Mouse (Mus musculus) megakaryocyte, embryonic 14.5 days (primary cell): ENCODE data around the gene Wdr95. TPM values are rescaled to one million over a fixed set of nuclear protein-coding genes. Genes with fewer than 3 reads are reported as not detected.
A peak's percentile ranks its signal among the peaks of the same experiment; 100 is the strongest.

Experiments used
- H3K27me3 ChIP-seq: replicated peaks from 2 replicates; pipeline ENCODE3; 2012; ENCODE audit warnings: inconsistent platforms
- H3K36me3 ChIP-seq: replicated peaks from 2 replicates; pipeline ENCODE3; 2012; ENCODE audit warnings: low read length, inconsistent platforms, mixed read lengths
- H3K4me1 ChIP-seq: 2 replicates; pipeline ENCODE4 v1.6.1; 2012; ENCODE audit warnings: inconsistent platforms
- H3K4me3 ChIP-seq: replicated peaks from 2 replicates; pipeline ENCODE3; 2012; ENCODE audit warnings: moderate library complexity, mild to moderate bottlenecking, inconsistent platforms
- H3K9me3 ChIP-seq: 2 replicates; pipeline ENCODE4 v1.6.1; 2012; ENCODE audit warnings: inconsistent platforms
- FLI1 ChIP-seq: IDR thresholded peaks from 2 replicates; pipeline ENCODE4 v1.6.1; 2012; ENCODE audit warnings: low read length, inconsistent platforms, mixed read lengths
- GATA1 ChIP-seq: IDR thresholded peaks from 3 replicates; pipeline ENCODE4 v1.6.1; 2012; ENCODE audit warnings: mixed read lengths, low read length, inconsistent platforms, borderline replicate concordance
- polyA plus RNA-seq: library from polyadenylated mRNA; stranded (reverse); fragments of >175 nt; gene quantifications from 2 replicates; pipeline ENCODE4 v1.2.3, GENCODE M21; 2012; ENCODE audit warnings: low replicate concordance; ENCODE audit not compliant: insufficient read depth

The Wdr95 gene
- polyA plus RNA-seq, 1 experiment = not detected

DNA sequence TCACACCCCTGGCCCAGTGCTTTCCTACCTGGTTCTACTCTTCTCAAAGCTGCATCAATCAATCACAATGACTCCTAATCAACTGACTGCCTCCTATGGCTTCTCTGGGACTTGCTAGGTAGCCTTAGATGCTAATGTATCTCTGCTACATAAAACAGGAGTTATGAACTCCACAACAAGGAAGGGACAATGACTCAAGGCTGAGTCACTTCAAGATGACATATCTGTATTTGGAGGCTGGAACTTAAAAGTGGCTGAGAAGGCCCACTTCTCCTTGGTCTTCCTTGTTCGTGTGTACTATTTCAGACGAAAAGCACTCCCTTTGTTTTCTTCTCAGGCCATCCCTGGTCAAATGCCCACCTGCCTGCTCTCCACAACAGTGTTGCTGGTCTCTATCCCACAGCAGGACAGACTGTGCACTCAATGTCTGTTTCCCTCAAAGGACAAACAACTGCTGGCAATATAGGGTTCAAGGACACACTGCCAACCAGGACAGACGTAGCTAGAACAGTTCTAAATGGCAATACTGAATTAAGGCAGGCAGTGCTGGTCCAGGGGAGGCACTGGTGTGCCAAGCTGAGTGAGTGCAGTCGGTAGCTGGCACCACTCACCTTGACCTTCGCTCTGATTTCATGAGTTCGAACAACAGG, 89.4 kb downstream of the Wdr95 start:
- no peaks in the 10 kb centered on the region for H3K27me3 ChIP-seq

DNA sequence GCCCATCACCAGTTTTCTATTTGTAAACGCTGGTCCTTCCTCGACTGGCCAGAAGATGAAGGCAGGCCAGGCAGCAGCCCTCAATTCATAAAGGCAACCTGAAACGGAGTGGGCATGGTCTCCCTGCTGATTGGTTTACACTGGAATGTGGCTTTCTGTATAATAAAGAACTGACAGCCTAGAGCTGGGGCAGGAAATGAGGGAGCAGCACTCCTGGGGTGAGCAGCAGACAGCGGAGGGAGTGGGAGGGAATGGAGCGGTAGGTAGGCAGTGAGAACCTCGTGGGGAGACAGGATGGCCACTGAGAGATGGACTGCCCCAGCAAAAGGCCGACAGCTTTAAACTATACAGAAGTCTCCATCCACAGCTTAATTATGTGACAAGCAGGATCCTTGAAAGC, 93.7 kb downstream of the Wdr95 start:
- TF ChIP-seq GATA1 (no peak), FLI1 (no peak)
- Histone ChIP-seq H3K36me3 (peaks cover 97% of the 10 kb centered on the region), H3K4me3 (no peak overlapping the region), H3K27me3 (no peaks in the 10 kb centered on the region), H3K4me1 (peaks cover 68% of the 10 kb centered on the region), H3K9me3 (no peaks in the 10 kb centered on the region)

More for the DNA sequence above, 89.4 kb downstream of the Wdr95 start:
- H3K36me3 ChIP-seq = peaks cover 96% of the 10 kb centered on the region
- H3K4me1 ChIP-seq = peaks cover 41% of the 10 kb centered on the region
- TF ChIP-seq GATA1 (no peak), FLI1 (no peak)
- H3K9me3 ChIP-seq = no peaks in the 10 kb centered on the region
- H3K4me3 ChIP-seq = no peak overlapping the region

DNA sequence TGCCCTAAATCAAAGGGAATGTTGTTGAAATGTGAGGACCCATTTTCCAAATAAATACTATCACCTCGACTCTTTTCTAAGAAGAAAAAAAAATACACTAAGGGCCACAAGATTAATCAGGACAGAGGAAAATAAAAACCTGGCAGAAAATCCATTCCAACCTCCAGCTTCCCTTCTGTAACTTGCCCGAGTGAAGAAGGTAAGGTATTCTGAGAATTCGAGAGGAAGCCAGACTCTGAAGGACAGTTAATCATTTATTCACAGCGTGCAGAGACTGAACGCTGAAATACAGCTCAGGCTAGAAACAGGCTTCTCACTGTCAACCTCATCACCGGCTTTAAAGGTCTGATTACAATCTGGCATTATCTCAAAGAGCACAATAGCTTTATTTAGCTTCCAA, 94.2 kb downstream of the Wdr95 start:
- Histone ChIP-seq H3K9me3 (no peaks in the 10 kb centered on the region), H3K4me1 (peaks cover 72% of the 10 kb centered on the region), H3K27me3 (no peaks in the 10 kb centered on the region), H3K36me3 (peaks cover 97% of the 10 kb centered on the region), H3K4me3 (no peak overlapping the region)
- TF ChIP-seq FLI1 (no peak), GATA1 (no peak)

DNA sequence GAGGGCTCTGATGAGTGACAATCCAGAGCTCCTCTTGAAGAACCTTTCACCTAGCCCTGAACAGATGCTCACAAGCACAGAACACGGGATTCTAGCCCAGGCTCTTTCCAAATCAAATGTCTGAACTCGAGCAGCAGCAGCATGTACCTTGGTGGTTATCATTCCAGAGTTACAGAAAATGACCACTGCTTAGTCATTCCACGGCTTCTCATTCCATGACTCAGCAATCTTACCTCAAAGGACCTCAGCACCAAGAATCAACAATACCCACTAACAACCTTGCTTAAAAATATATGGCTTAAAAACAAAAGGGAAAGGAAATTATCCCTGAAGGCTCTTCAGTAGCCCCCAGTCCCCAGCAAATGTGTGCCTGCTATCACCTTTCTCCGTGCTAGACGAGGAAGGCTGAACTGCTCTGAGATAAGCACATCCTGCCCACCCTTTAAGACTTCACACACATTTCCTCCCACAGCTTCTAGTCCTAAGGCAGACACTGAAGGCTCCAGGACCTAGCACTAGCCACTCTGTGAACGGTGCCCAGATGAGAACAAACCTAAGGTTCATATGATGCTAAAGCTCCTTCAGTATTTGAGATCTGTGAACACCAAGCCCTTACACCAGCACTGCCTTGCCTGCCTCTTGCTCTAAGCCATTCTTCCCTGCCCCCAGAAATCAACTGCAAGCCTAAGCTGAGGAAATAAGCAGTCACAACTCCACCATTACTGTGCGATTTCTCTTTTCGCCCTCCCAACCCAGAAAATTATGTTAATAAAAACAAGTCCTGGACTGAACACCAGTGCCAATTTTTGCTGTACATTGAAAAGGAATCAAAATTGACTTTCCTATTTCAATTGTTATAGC, 95.6 kb downstream of the Wdr95 start:
- Histone ChIP-seq H3K4me3 (peak overlapping the region; percentile 87), H3K27me3 (no peaks in the 10 kb centered on the region), H3K9me3 (no peaks in the 10 kb centered on the region), H3K36me3 (peaks cover 95% of the 10 kb centered on the region), H3K4me1 (peaks cover 73% of the 10 kb centered on the region)
- TF ChIP-seq GATA1 = no peak
- TF ChIP-seq FLI1 = no peak

DNA sequence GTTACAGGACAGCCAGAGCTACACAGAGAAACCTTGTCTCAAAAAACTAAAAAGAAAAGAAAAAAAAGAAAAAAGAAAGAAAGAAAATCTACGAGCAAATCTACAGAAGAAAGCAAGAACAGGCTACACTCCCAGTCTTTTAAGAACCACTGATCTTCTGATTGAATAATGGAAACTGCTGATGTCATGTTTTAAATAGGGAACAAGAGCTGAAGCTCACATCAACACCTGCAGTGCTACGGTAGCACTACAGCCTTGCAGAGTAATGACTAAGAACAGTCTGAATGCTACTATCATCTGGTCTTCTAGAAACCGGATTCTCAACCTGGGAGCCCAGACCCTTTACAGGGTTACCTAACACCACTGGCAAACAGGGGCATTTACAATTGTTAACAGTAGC, 97.1 kb downstream of the Wdr95 start:
- Histone ChIP-seq H3K36me3 (peaks cover 95% of the 10 kb centered on the region), H3K4me1 (peaks cover 78% of the 10 kb centered on the region), H3K27me3 (no peaks in the 10 kb centered on the region), H3K4me3 (no peak overlapping the region), H3K9me3 (no peaks in the 10 kb centered on the region)
- TF ChIP-seq FLI1 (no peak), GATA1 (no peak)

DNA sequence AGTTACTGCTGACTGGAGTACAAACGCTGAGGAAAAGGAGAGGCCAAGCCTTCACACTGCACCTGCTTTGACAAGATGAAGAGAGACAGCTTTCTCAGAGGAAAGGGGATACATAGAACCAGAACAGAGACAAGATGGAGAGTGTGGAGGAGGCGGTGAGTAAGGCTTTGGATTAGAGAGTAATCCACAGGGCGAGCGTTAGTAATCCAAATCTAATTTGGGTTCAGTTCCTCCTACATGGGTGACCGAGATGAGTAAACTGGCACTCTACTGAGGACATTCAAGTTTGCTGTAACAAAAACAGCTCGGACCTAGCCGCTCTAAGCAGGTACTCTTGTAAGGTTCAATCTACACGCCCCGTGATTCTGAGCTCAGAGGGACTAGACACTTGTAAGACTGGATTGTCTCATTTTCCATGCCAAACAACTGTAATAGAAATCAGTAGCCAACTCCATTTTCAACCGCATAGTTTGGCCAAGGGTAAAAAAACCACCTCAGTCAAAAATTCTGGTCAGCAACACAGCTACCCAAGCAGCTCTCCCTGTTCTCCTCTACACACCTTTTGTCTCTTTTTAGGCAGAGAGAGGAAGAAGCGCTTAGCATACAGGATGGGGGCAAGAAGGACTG, 106.0 kb downstream of the Wdr95 start:
- Histone ChIP-seq H3K36me3 (peaks cover 45% of the 10 kb centered on the region), H3K4me3 (peak overlapping the region; percentile 100), H3K27me3 (no peaks in the 10 kb centered on the region), H3K9me3 (no peaks in the 10 kb centered on the region), H3K4me1 (peaks cover 60% of the 10 kb centered on the region)
- TF ChIP-seq FLI1 = no peak

DNA sequence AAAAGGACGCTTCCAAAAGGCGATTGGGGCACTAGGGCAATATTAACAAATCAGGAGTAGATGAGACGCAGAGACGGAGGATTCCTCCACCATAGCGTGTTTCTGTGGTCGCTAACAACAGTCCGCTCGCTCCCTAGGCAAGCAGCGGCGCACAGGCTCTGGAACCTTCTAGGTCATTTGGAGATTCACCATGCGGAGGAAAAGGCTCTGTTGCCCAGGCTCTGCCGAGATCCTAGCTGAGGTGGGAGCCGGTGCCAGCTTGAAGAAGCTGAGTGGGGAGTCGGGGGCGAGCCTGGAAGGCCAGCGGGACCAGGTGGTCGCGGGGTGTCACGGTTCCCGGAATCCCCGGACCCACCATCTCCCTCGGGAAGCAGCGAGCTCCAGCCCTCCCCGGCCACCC, 107.1 kb downstream of the Wdr95 start:
- H3K4me3 ChIP-seq = peak overlapping the region; percentile 100
- no peaks in the 10 kb centered on the region for H3K27me3 ChIP-seq
- TF ChIP-seq FLI1 = no peak
- H3K4me1 ChIP-seq = peaks cover 56% of the 10 kb centered on the region
- no peaks in the 10 kb centered on the region for H3K9me3 ChIP-seq
- peaks cover 34% of the 10 kb centered on the region for H3K36me3 ChIP-seq

DNA sequence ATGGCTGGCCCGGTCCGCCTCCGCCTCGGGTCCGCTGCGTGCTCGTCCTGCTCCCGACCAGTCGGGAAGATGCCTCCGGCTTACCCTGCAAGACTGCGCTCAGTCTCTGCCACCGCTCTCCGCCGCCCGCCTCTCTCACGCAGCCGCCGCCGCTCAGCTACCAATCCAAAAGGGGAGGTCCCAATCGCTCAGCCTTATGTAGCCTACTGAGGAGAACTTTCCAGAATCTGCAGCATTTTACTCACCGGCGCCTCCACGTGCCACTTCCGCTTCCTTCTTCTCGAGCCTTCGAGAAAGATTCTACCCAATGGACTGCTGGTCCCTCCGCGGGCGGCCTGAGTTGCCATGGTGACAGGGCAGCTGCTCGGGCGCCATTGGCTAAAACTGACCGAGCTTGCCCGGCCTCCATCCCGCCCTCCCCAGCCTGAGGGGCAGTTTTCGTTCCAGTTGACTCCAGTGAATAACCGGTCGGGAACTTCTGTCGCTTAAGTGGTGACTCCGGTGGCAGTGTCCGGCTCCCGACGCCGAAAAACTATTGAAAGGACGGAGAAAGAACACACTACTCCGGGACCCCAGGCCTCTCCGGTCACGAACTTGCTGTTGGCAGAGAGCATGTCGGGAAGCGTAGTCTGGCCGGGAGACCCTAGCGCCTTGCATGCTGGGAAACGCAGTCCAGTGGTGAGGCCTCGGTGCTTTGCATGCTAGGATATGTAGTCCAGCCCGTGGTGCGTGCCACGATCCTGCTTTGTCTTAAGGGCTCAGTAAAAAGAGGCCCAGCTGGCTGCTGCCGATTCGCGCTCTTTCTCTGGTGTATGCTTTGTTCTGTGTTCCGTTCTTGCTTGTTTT, 107.8 kb downstream of the Wdr95 start, which contains the start of gene Hsph1:
Gene Hsph1, minus strand, starts transcription at position 302 of the 846 bp plus-strand sequence.
- no peaks in the 10 kb centered on the region for H3K9me3 ChIP-seq
- peaks cover 27% of the 10 kb centered on the region for H3K36me3 ChIP-seq
- H3K27me3 ChIP-seq = no peaks in the 10 kb centered on the region
- TF ChIP-seq FLI1 (no peak), GATA1 (no peak)
- H3K4me3 ChIP-seq = peak within 1 kb of the TSS; percentile 100
- H3K4me1 ChIP-seq = peaks cover 54% of the 10 kb centered on the region

DNA sequence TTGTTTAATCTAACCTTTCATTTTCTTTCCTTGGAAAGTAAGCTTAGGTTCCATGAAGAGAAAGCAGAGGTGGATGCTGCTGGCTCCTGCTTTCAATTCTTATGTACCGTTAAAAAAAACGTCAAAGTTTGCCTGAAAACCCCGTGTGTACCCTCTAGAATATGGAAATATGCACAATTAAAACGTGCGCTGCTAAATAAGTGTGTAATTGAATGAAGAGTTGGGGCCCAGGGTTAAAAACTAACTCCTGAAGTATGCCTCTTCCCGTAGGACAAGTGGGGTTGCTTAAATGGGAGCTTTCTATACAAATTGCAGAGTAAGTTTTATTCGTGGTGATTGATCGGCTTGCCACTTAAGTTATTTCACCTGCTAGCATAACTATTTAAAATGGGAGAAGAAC, 108.8 kb downstream of the Wdr95 start:
- peaks cover 17% of the 10 kb centered on the region for H3K36me3 ChIP-seq
- no peaks in the 10 kb centered on the region for H3K27me3 ChIP-seq
- H3K9me3 ChIP-seq = no peaks in the 10 kb centered on the region
- peaks cover 53% of the 10 kb centered on the region for H3K4me1 ChIP-seq
- peak overlapping the region; percentile 67 for H3K4me3 ChIP-seq
- TF ChIP-seq FLI1 = no peak
- no peak for TF ChIP-seq GATA1
